Mouse (Mus musculus): ENCODE results near the gene Cldnd1. TPM values are rescaled to one million over a fixed set of nuclear protein-coding genes. Genes with fewer than 3 reads are reported as not detected.

The Cldnd1 gene
- total RNA-seq (2021) = 10 to 100 TPM; 59.4 to 67.2 TPM
- long read RNA-seq, experiment 1, transcript Cldnd1-204 (6 exons, 1,540 nt) = minor isoform, 5 of 81 reads
- long read RNA-seq, experiment 1, transcript Cldnd1-201 (5 exons, 2,147 nt) = major isoform, 61 of 81 reads
- long read RNA-seq, experiment 1, partial matches to known transcripts = 6 of 81 reads
- long read RNA-seq, experiment 1, other reads (novel, unspliced or antisense) = 9 of 81 reads
- long read RNA-seq, experiment 2, transcript Cldnd1-201 (5 exons, 2,147 nt) = major isoform, 80 of 107 reads
- long read RNA-seq, experiment 2, partial matches to known transcripts = 8 of 107 reads
- long read RNA-seq, experiment 2, other reads (novel, unspliced or antisense) = 16 of 107 reads

- intact Hi-C loops (cut with DNase I; ENCODE audit: low total_unique reads) = no loop called here
Measured at GRCm38 (mm10) chr16:58727477-58728131, at the start of gene Cldnd1. TSS of gene Cldnd1 (plus strand) at chr16:58727910.

GRCm38 (mm10) chr16:58678660-58679059, 49.0 kb upstream of the Cldnd1 start:
- DNase-seq = no peak
- intact Hi-C loops (cut with DNase I; ENCODE audit: low total_unique reads) = loop anchor here (10.0 kb wide), 1 partner anchor 56 kb away; no protein-coding TSS in a partner anchor

More at GRCm38 (mm10) chr16:58727477-58728131, at the start of gene Cldnd1:
- DNase-seq = peak; percentile 97

- DNase-seq = no peak
- intact Hi-C loops (cut with DNase I; ENCODE audit: low total_unique reads) = no loop called here
Measured at GRCm38 (mm10) chr16:58682046-58682445, 45.7 kb upstream of the Cldnd1 start.

- intact Hi-C loops (cut with DNase I; ENCODE audit: low total_unique reads) = no loop called here
- DNase-seq = no peak
Measured at GRCm38 (mm10) chr16:58682870-58683269, 44.8 kb upstream of the Cldnd1 start.

GRCm38 (mm10) chr16:58683911-58684310, 43.8 kb upstream of the Cldnd1 start:
- no peak for DNase-seq
- intact Hi-C loops (cut with DNase I; ENCODE audit: low total_unique reads) = no loop called here

GRCm38 (mm10) chr16:58684537-58684936, 43.2 kb upstream of the Cldnd1 start:
- intact Hi-C loops (cut with DNase I; ENCODE audit: low total_unique reads) = no loop called here

GRCm38 (mm10) chr16:58685548-58686537, 41.9 kb upstream of the Cldnd1 start:
- DNase-seq = no peak
- intact Hi-C loops (cut with DNase I; ENCODE audit: low total_unique reads) = no loop called here

More at GRCm38 (mm10) chr16:58684537-58684936, 43.2 kb upstream of the Cldnd1 start:
- no peak for DNase-seq

- intact Hi-C loops (cut with DNase I; ENCODE audit: low total_unique reads) = no loop called here
Measured at GRCm38 (mm10) chr16:58688534-58688933, 39.2 kb upstream of the Cldnd1 start.

GRCm38 (mm10) chr16:58689555-58690169, 38.0 kb upstream of the Cldnd1 start:
- intact Hi-C loops (cut with DNase I; ENCODE audit: low total_unique reads) = no loop called here
- no peak for DNase-seq

More at GRCm38 (mm10) chr16:58688534-58688933, 39.2 kb upstream of the Cldnd1 start:
- DNase-seq = no peak

- no peak for DNase-seq
- intact Hi-C loops (cut with DNase I; ENCODE audit: low total_unique reads) = no loop called here
Measured at GRCm38 (mm10) chr16:58690322-58690732, 37.4 kb upstream of the Cldnd1 start.

- intact Hi-C loops (cut with DNase I; ENCODE audit: low total_unique reads) = no loop called here
- no peak for DNase-seq
Measured at GRCm38 (mm10) chr16:58694091-58694490, 33.6 kb upstream of the Cldnd1 start.

- intact Hi-C loops (cut with DNase I; ENCODE audit: low total_unique reads) = no loop called here
- DNase-seq = no peak
Measured at GRCm38 (mm10) chr16:58696796-58697195, 30.9 kb upstream of the Cldnd1 start.

- intact Hi-C loops (cut with DNase I; ENCODE audit: low total_unique reads) = no loop called here
- DNase-seq = no peak
Measured at GRCm38 (mm10) chr16:58697261-58697660, 30.4 kb upstream of the Cldnd1 start.

- no peak for DNase-seq
- intact Hi-C loops (cut with DNase I; ENCODE audit: low total_unique reads) = no loop called here
Measured at GRCm38 (mm10) chr16:58700174-58700573, 27.5 kb upstream of the Cldnd1 start.

GRCm38 (mm10) chr16:58700816-58701424, 26.8 kb upstream of the Cldnd1 start:
- intact Hi-C loops (cut with DNase I; ENCODE audit: low total_unique reads) = no loop called here
- DNase-seq = no peak

GRCm38 (mm10) chr16:58701779-58702178, 25.9 kb upstream of the Cldnd1 start:
- intact Hi-C loops (cut with DNase I; ENCODE audit: low total_unique reads) = no loop called here
- DNase-seq = no peak

GRCm38 (mm10) chr16:58702329-58702932, 25.3 kb upstream of the Cldnd1 start:
- intact Hi-C loops (cut with DNase I; ENCODE audit: low total_unique reads) = no loop called here
- no peak for DNase-seq

- no peak for DNase-seq
- intact Hi-C loops (cut with DNase I; ENCODE audit: low total_unique reads) = no loop called here
Measured at GRCm38 (mm10) chr16:58703382-58704124, 24.2 kb upstream of the Cldnd1 start.

Measured in gastrocnemius, postnatal 14 days (tissue).